Mouse (Mus musculus) lung, postnatal 0 days (tissue): Measurements from ENCODE around the gene Paxip1. TPM values are rescaled to one million over a fixed set of nuclear protein-coding genes. Genes with fewer than 3 reads are reported as not detected.

Experiments used
- ATAC-seq: fragments of 200-750 bp; cut with Nextera tagmentation; 2 replicates; pipeline ENCODE4 v1.8.0; 2017; ENCODE audit warnings: moderate library complexity
- DNase-seq: peaks from one replicate; pipeline ENCODE4 v3.0.0-alpha.2; 2016; ENCODE audit warnings: low spot score
- H3K27ac ChIP-seq: fragments of 300-500 bp; sonication (generic); 2 replicates; pipeline ENCODE4 v1.5.1; 2014; ENCODE audit warnings: antibody characterized with exemption, mild to moderate bottlenecking, low read length, mixed read lengths
- H3K27me3 ChIP-seq: fragments of 300-500 bp; sonication (generic); replicated peaks from 2 replicates; pipeline ENCODE4 v1.6.1; 2014; ENCODE audit warnings: low read length, mixed read lengths; ENCODE audit not compliant: insufficient read depth
- H3K36me3 ChIP-seq: fragments of 300-500 bp; sonication (generic); 2 replicates; pipeline ENCODE4 v1.6.1; 2014; ENCODE audit warnings: low read length, mixed read lengths; ENCODE audit not compliant: insufficient read depth
- H3K4me1 ChIP-seq: fragments of 300-500 bp; sonication (generic); 2 replicates; pipeline ENCODE4 v1.6.1; 2014; ENCODE audit warnings: antibody characterized with exemption, low read depth, low read length, mixed read lengths; ENCODE audit not compliant: insufficient read depth
- H3K4me2 ChIP-seq: fragments of 300-500 bp; sonication (generic); replicated peaks from 2 replicates; pipeline ENCODE4 v1.6.1; 2014; ENCODE audit warnings: low read depth, mild to moderate bottlenecking, low read length, moderate library complexity, mixed read lengths
- H3K4me3 ChIP-seq: fragments of 300-500 bp; sonication (generic); 2 replicates; pipeline ENCODE4 v1.5.1; 2014; ENCODE audit warnings: low read depth, low read length
- H3K9ac ChIP-seq: fragments of 300-500 bp; sonication (generic); replicated peaks from 2 replicates; pipeline ENCODE4 v1.6.1; 2014; ENCODE audit warnings: low read depth, mild to moderate bottlenecking
- H3K9me3 ChIP-seq: fragments of 300-500 bp; sonication (generic); 2 replicates; pipeline ENCODE4 v1.6.1; 2016; ENCODE audit warnings: low read length, mixed read lengths
- CTCF ChIP-seq: IDR thresholded peaks from 2 replicates; pipeline ENCODE4 v1.5.1; 2016; ENCODE audit warnings: antibody characterized with exemption, mild to moderate bottlenecking
- EP300 ChIP-seq: IDR thresholded peaks from 2 replicates; pipeline ENCODE4 v1.6.1; 2016; ENCODE audit warnings: antibody characterized with exemption, mild to moderate bottlenecking, control low read depth
- WGBS: fragments of 180-500 bp; shearing (Covaris S2); extraction: QIAGEN DNeasy Blood & Tissue Kit; methylation state at CpG from one replicate; pipeline ENCODE4 v1.1.7; 2014; 5-methylcytosine and 5-hydroxymethylcytosine counted together
- polyA plus RNA-seq: library from polyadenylated mRNA; unstranded; fragments of >200 nt; fragmentation: Nextera tagmentation; extraction: Ambion mirVana; gene quantifications from 2 replicates; pipeline ENCODE4 v1.2.1, GENCODE M21; 2015

Gene Paxip1
- polyA plus RNA-seq, 1 experiment from 2014 or later = 10.2 TPM

DNA sequence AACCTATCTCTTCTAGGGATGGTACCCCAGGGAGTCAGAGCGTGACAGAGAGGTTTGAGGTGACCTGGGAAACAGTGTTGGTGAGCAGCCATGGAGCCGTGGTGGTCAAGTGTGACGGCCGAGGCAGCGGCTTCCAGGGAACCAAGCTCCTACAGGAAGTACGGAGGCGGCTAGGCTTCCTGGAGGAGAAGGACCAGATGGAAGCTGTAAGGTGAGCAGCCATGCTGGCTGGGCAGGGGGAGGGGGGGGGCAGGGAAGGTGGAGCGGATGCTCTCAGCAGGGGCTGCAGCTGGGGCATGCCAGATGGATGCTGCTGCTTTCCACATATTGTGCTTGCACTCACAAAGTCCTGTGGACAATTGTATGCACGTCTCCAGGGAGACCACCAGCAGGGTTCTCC lies 77.1 kb downstream of the Paxip1 start:
- Histone ChIP-seq H3K4me3 (no peak overlapping the region), H3K27ac (no peak overlapping the region), H3K4me2 (no peak overlapping the region), H3K9me3 (no peaks in the 10 kb centered on the region), H3K27me3 (no peaks in the 10 kb centered on the region), H3K36me3 (no peaks in the 10 kb centered on the region), H3K4me1 (no peaks in the 10 kb centered on the region), H3K9ac (no peak overlapping the region)
- ATAC-seq (no peak), DNase-seq (no peak)
- TF ChIP-seq EP300 (no peak), CTCF (no peak)
- 56% methylated on average over 8 of the region's 9 CpGs for WGBS

DNA sequence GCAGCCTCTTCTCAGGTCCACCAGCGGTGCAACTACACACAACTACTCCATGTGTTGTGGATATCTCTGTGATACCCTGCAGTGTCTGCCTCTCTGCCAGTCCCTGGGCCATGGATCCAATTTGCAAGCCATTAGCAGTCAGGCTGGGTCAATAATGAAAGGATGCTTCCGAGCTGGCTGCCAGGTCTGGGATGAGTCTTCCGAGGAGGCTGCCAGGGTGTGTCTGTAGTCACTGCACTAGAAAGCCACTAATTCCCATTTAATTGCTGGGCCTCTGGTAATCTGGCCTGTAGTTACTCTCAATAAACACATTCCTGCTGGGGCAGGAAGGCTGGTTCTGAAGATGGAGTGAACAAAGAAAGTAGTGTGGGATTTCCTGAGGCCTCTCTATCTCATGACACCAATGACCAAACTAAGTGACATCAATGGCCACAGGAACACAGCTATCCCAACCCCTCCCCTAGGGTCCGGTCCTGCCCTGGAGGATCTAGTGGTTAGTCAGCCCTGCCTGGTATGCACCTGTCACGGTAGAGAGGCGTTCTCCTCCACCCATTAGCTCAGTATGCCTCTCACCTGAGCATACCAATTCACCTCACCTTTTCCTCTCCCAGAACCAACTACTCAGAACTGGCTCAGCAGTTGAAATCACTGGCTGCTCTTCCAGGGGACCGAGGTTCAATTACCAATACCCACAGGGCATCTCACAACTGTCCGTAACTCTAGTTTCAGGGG lies 79.9 kb downstream of the Paxip1 start:
- TF ChIP-seq EP300 (no peak), CTCF (no peak)
- no peak for ATAC-seq
- no peak for DNase-seq
- Histone ChIP-seq H3K4me3 (no peak overlapping the region), H3K4me1 (peaks cover 5% of the 10 kb centered on the region; the same call in 1 of the 2 replicates), H3K9ac (no peak overlapping the region), H3K9me3 (no peaks in the 10 kb centered on the region), H3K27ac (no peak overlapping the region), H3K4me2 (no peak overlapping the region), H3K36me3 (no peaks in the 10 kb centered on the region), H3K27me3 (no peaks in the 10 kb centered on the region)
- 58% methylated on average over 8 of the region's 8 CpGs for WGBS

DNA sequence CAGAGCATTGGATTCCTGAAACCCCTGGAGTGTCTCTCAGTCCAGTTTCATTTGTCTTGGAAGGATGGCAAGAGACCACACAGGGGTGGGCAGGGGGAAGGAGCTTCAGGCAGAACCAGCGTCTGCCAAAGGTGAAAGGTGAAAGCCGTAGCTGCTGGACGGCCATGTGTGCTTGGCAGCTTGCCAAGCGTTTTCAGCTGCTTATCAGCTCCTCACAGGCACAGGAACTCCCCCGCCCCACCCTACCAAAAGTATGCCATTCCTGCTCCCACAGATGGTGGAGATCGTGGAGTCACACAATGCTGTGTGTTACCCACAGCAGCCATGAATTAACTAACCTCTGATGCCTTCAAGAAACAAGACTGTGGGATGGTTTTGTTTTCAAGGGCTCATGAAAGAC lies 83.3 kb downstream of the Paxip1 start:
- ATAC-seq (peak; percentile 74), DNase-seq (peak; percentile 67)
- H3K4me1 ChIP-seq = peaks cover 5% of the 10 kb centered on the region; the same call in 1 of the 2 replicates
- no peaks in the 10 kb centered on the region for H3K36me3 ChIP-seq
- H3K4me3 ChIP-seq = no peak overlapping the region
- 6% methylated on average over 6 of the region's 6 CpGs for WGBS
- H3K9me3 ChIP-seq = no peaks in the 10 kb centered on the region
- H3K27ac ChIP-seq = no peak overlapping the region
- H3K27me3 ChIP-seq = no peaks in the 10 kb centered on the region
- H3K4me2 ChIP-seq = no peak overlapping the region
- peak; percentile 37 for TF ChIP-seq EP300
- no peak for TF ChIP-seq CTCF
- H3K9ac ChIP-seq = no peak overlapping the region

DNA sequence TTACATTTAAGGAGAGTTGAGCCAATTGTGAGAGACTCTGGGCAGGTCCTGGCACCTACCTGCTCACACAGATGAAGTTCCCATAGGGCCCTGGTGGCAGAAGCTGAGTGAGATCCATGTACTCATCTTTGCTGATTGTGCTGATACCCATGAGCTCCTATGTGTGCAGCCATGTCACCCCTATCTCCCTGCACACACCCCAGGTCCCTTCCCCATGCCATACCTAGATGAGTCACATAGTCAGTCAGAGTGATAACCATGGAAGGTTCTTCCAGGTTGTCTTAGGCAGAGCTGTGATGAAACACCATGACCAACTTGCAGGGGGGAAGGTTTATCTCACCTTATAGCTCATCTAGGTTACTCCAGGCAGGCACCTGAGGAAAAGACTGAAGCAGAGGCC lies 84.2 kb downstream of the Paxip1 start:
- TF ChIP-seq EP300 (no peak), CTCF (no peak)
- Histone ChIP-seq H3K27ac (no peak overlapping the region), H3K9me3 (no peaks in the 10 kb centered on the region), H3K36me3 (no peaks in the 10 kb centered on the region), H3K9ac (no peak overlapping the region), H3K27me3 (no peaks in the 10 kb centered on the region), H3K4me1 (peaks cover 5% of the 10 kb centered on the region; the same call in 1 of the 2 replicates), H3K4me3 (no peak overlapping the region), H3K4me2 (no peak overlapping the region)
- DNase-seq (no peak), ATAC-seq (no peak)

DNA sequence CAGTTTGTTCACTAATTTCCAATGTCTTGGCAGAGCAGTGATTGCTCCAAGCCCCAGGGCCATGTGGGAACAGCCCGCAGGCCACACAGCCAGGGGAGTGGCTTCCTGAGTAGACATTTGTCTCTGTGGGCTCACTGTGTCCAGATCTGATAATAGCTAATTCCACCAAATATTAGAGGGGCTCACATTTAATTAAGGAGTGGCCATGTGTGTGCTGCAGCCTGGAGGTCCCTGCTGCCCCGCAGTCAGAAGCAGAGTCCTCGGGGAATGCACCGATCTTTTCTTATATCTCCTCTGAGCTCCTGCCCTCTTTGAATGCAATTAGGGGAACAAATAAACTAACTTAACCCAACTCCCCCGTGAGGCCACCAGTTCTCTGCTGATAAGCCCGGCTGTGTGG lies 84.9 kb downstream of the Paxip1 start:
- TF ChIP-seq EP300 (no peak), CTCF (no peak)
- no peaks in the 10 kb centered on the region for H3K36me3 ChIP-seq
- no peaks in the 10 kb centered on the region for H3K27me3 ChIP-seq
- H3K4me1 ChIP-seq = peaks cover 5% of the 10 kb centered on the region; the same call in 1 of the 2 replicates
- H3K4me3 ChIP-seq = no peak overlapping the region
- no peak overlapping the region for H3K27ac ChIP-seq
- DNase-seq (no peak), ATAC-seq (no peak)
- no peaks in the 10 kb centered on the region for H3K9me3 ChIP-seq
- no peak overlapping the region for H3K4me2 ChIP-seq
- no peak overlapping the region for H3K9ac ChIP-seq
- 40% methylated on average over 6 of the region's 6 CpGs for WGBS

DNA sequence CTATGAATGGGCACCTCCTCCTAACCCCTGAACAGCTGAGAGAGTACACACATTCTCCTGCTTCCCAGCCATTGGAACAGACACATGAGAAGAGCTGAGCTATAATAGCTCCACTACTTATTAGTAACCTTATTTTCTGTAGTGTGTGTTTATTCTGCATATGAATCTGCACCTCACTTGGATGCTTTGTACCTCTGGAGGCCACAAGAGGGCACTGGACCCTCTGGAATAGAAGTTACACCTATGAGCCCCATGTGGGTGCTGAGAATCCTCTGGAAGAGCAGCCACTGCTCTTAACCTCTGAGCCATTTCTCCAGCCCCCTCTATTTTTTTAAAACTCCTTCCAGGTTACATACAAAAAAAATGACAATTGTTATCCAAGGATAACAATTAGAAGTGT lies 86.5 kb downstream of the Paxip1 start:
- ATAC-seq (no peak), DNase-seq (no peak)
- Histone ChIP-seq H3K4me2 (no peak overlapping the region), H3K27ac (no peak overlapping the region), H3K9me3 (no peaks in the 10 kb centered on the region), H3K4me3 (no peak overlapping the region), H3K9ac (no peak overlapping the region), H3K36me3 (no peaks in the 10 kb centered on the region), H3K4me1 (peaks cover 5% of the 10 kb centered on the region; the same call in 1 of the 2 replicates), H3K27me3 (no peaks in the 10 kb centered on the region)
- no peak for TF ChIP-seq EP300
- TF ChIP-seq CTCF = no peak

DNA sequence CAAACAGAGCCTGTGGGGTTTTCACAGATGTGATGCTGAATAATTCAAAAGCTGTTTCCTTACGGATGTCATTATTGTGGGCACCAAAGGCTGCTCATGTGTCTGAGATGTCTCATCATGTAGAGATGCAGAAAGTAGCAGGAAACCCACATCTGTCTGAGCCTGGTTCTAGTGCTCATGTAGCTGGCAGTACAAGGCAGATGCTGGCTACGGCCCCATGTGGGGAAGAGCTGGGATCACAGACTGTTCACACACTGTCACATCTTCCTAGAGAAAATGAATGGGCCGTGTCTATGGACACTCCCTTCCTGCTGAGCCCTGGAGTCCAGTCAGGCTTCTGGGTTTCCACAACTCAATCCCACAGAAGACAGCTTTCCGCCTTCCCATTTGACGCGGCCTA lies 89.0 kb downstream of the Paxip1 start:
- no peak for ATAC-seq
- no peak overlapping the region for H3K9ac ChIP-seq
- H3K9me3 ChIP-seq = no peaks in the 10 kb centered on the region
- DNase-seq = no peak
- H3K27ac ChIP-seq = no peak overlapping the region
- no peak overlapping the region for H3K4me3 ChIP-seq
- WGBS = 82% methylated on average over 6 of the region's 6 CpGs
- H3K27me3 ChIP-seq = no peaks in the 10 kb centered on the region
- no peak overlapping the region for H3K4me2 ChIP-seq
- H3K4me1 ChIP-seq = no peaks in the 10 kb centered on the region
- H3K36me3 ChIP-seq = no peaks in the 10 kb centered on the region
- TF ChIP-seq CTCF = no peak
- TF ChIP-seq EP300 = no peak

Other genes starting within 250 kb of the Paxip1 start
- gene Htr5a, start 50.5 kb upstream of the Paxip1 start, polyA plus RNA-seq = not detected in 2 replicates